Comparison of ENCODE assay signal across 19 mouse cellular contexts in the genomic region with DNA sequence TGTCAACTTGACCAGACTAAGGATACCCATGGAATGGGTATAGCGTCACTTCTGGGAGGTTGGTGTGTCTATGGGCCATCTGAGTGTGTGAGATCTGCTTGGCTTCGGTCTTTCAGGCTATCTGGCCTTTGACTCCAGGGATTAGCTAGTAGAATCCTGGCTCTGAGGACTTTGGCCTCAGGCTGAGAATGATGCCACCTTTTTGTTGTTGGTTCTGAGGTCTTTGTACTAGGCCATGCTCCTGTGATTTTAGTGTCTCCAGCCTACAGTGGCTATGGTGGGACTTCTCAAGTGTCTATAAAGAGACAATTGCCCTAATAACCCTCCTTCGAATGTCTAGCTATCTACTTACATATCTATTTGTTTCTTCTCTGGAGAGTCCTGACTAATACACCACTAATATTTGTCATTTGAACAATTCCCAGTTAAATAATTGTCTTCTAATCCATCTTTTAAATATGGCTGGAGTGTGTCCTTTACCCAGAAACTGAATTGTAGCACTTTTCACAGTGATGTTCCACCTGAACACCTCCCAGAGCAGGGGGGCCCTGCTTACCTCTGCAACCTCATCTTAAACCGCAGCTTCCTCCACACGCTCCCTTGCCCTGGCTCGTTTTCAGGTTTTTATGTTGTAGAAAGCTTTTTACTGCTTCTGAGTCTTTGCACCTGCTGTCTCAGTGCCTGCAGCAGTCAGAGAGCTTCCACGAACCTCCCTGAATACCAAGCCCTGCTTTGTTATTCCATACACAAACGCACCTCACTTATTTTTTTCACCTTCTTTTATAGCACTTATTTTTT.
"Had no signal": no experiment of that assay in that cellular context is flagged by ENCODE, and none has a peak within 500 bp of the region (broad histone marks: within the 10 kb centered on the region; RNA-seq: fewer than 3 reads in every experiment).

No protein-coding gene starts in this region.

- H3K9me3 ChIP-seq: limb, embryonic 12.5 days; liver, embryonic 15.5 days; midbrain, embryonic 10.5 days; neural tube, embryonic 15.5 days had no signal

- H3K36me3 ChIP-seq: limb, embryonic 12.5 days; liver, embryonic 15.5 days; midbrain, embryonic 10.5 days; neural tube, embryonic 15.5 days had no signal

- ATAC-seq: hindbrain, embryonic 16.5 days; inflammation-experienced regulatory T-cells, adult 6 months; intestine, postnatal 0 days had no signal

- H3K27me3 ChIP-seq: limb, embryonic 12.5 days; liver, embryonic 15.5 days; neural tube, embryonic 15.5 days had no signal

- DNase-seq: lung, embryonic 14.5 days; lung, postnatal 10 days; lung, postnatal 4 days; midbrain, embryonic 14.5 days; right cerebral cortex, adult 18-20 months; right cerebral cortex, postnatal 25 days; thymus, adult 18-20 months; thymus, postnatal 14 days had no signal

- H3K4me3 ChIP-seq: layer of hippocampus, adult 2 months; limb, embryonic 12.5 days; liver, embryonic 15.5 days; midbrain, embryonic 10.5 days; myocyte; neural tube, embryonic 15.5 days had no signal

- H3K9ac ChIP-seq: limb, embryonic 12.5 days; liver, embryonic 15.5 days; lung, embryonic 14.5 days; neural tube, embryonic 15.5 days had no signal

- H3K4me2 ChIP-seq: limb, embryonic 12.5 days; liver, embryonic 11.5 days; liver, embryonic 15.5 days; lung, embryonic 14.5 days; neural tube, embryonic 15.5 days had no signal

- H3K4me1 ChIP-seq: liver, embryonic 15.5 days; midbrain, embryonic 10.5 days had no signal

- H3K27ac ChIP-seq: layer of hippocampus, adult 2 months; limb, embryonic 12.5 days; liver, embryonic 15.5 days; midbrain, embryonic 10.5 days; neural tube, embryonic 15.5 days; stomach, postnatal 0 days had no signal
